ENCODE assay signal across 10 mouse cellular contexts in the genomic region with DNA sequence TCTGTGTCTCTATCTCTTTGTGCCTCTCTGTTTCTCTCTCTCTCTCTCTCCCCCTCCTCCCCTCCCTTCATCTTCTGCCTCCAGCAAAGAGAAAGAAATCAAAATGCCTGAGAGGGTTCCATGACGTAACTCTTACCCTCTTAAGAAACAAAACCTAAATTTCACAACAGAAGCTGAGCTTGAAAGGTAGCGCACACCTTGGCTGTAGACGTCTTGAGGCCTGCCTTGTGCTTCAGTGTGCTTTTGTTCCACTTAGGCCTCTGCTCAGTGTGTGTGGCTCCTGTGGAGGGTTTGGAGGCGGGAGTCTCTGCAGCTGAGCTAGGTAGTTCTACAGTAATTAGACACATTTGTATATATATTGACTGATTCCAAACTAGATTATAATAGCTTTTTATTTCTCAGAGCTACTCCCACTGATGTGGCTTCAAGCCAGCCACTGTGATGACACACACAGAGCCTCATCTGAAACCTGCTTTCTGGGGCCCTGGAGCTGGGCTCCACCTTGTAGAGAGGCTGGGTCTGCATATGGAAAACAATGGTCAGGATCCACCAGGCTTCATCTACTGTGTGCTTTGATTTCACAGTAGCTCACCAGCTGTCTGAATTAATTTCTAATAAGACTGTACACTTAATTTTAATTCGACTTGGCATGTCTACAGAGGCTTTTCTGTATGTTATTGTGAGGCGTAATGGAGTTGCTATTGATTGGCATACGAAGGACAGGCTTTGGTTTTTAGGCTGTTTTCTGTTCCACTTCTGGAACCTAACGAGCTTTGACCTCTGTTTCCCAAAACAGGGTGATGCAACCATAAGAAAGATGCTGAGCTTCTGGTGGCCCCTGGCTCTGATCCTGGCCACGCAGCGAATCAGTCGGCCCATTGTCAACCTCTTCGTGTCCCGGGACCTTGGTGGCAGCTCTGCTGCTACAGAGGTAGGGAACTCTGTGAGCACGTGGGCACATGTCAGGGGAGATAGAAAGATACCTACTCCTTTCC.
A peak's percentile ranks its signal among the peaks of the same experiment; 100 is the strongest.
DNase-seq lines count a peak whose midpoint lies in the region; ATAC-seq and TF ChIP-seq lines count a peak whose summit lies in the region.
"Had no signal": no experiment of that assay in that cellular context is flagged by ENCODE, and none has a peak within 500 bp of the region (broad histone marks: within the 10 kb centered on the region; RNA-seq: fewer than 3 reads in every experiment).

No protein-coding gene starts in this region.

- H3K4me3 ChIP-seq in liver, adult 2 months (ENCODE audit: insufficient read depth, low read depth, low read length) = no peak overlapping the region
- H3K4me3 ChIP-seq in liver, embryonic 12.5 days = no peak overlapping the region
- H3K4me3 ChIP-seq: embryonic facial prominence, embryonic 12.5 days; limb, embryonic 12.5 days had no signal

- ATAC-seq in liver, embryonic 12.5 days = no peak

- no peaks in the 10 kb centered on the region for H3K27me3 ChIP-seq in liver, adult 2 months (ENCODE audit: control insufficient read depth, insufficient read depth, low read length)
- H3K27me3 ChIP-seq in liver, embryonic 12.5 days (replicated peaks) = no peaks in the 10 kb centered on the region
- H3K27me3 ChIP-seq: embryonic facial prominence, embryonic 12.5 days; limb, embryonic 12.5 days had no signal

- H3K79me2 ChIP-seq in liver, adult 2 months (ENCODE audit: control insufficient read depth, insufficient read depth, low read length) = no peaks in the 10 kb centered on the region

- H3K9me3 ChIP-seq in liver, embryonic 12.5 days (replicated peaks) = no peaks in the 10 kb centered on the region
- H3K9me3 ChIP-seq: embryonic facial prominence, embryonic 12.5 days; limb, embryonic 12.5 days had no signal

- H3K27ac ChIP-seq in liver, adult 2 months (replicated peaks; ENCODE audit: insufficient read depth, low read depth, low read length) = peak overlapping the region; percentile 89
- H3K27ac ChIP-seq in liver, embryonic 12.5 days = no peak overlapping the region
- H3K27ac ChIP-seq: embryonic facial prominence, embryonic 12.5 days; limb, embryonic 12.5 days had no signal

- 41% methylated on average over 14 of the region's 14 CpGs for WGBS in liver, adult 2 months
- 84% methylated on average over 14 of the region's 14 CpGs for WGBS in liver, embryonic 12.5 days (ENCODE audit: insufficient replicate concordance)

- no peak overlapping the region for H3K9ac ChIP-seq in liver, adult 2 months (ENCODE audit: low read depth, low read length)
- H3K9ac ChIP-seq in liver, embryonic 12.5 days = no peak overlapping the region
- H3K9ac ChIP-seq: embryonic facial prominence, embryonic 12.5 days; limb, embryonic 12.5 days had no signal

- no peak for TF ChIP-seq CTCF in liver, adult 2 months (IDR thresholded peaks at IDR 0.05; ENCODE audit: low read depth, low read length)

- DNase-seq in liver, adult 2 months (ENCODE audit: extremely low read depth, low read depth, low spot score) = peak; percentile 92
- peak; percentile 42 for DNase-seq in Muller cell, postnatal 12 days (ENCODE audit: inconsistent ontology term)
- DNase-seq in gonadal fat pad, adult 2 months (ENCODE audit: low read depth) = peak; percentile 72
- DNase-seq in retina, postnatal 7 days (ENCODE audit: low read depth, low spot score) = peak; percentile 39
- no peak for DNase-seq in yolk sac, embryonic 10.5 days (ENCODE audit: low spot score)
- DNase-seq in cerebellum, adult 8-10 months = no peak
- DNase-seq: heart, adult 18-20 months had no signal

- TF ChIP-seq POLR2A in liver, adult 2 months (IDR thresholded peaks at IDR 0.05; ENCODE audit: extremely low read depth, insufficient read depth, low read length) = no peak

- peaks cover 4% of the 10 kb centered on the region; the same call in 1 of the 2 replicates for H3K36me3 ChIP-seq in liver, adult 2 months (ENCODE audit: control insufficient read depth, insufficient read depth, low read length)
- H3K36me3 ChIP-seq in liver, embryonic 12.5 days = peaks cover 67% of the 10 kb centered on the region

- peaks cover 17% of the 10 kb centered on the region; the same call in 1 of the 2 replicates for H3K4me1 ChIP-seq in liver, adult 2 months (ENCODE audit: control insufficient read depth, insufficient read depth, low read length)
- H3K4me1 ChIP-seq in liver, embryonic 12.5 days = no peaks in the 10 kb centered on the region; the same call in 1 of the 2 replicates
- H3K4me1 ChIP-seq: embryonic facial prominence, embryonic 12.5 days had no signal

- H3K4me2 ChIP-seq in liver, embryonic 12.5 days = no peak overlapping the region
- H3K4me2 ChIP-seq: embryonic facial prominence, embryonic 12.5 days; limb, embryonic 12.5 days had no signal

Comparison
In these comparisons a context has a peak if more than half of its experiments do, and no peak if none do; other contexts are left out.
1. DNase-seq: peak in liver, adult 2 months (single experiment), Muller cell, postnatal 12 days (single experiment), gonadal fat pad, adult 2 months (single experiment) and retina, postnatal 7 days (single experiment); none in yolk sac, embryonic 10.5 days (single experiment) and cerebellum, adult 8-10 months (single experiment).